Mouse (Mus musculus): ENCODE results near the gene Asb2.

DNA sequence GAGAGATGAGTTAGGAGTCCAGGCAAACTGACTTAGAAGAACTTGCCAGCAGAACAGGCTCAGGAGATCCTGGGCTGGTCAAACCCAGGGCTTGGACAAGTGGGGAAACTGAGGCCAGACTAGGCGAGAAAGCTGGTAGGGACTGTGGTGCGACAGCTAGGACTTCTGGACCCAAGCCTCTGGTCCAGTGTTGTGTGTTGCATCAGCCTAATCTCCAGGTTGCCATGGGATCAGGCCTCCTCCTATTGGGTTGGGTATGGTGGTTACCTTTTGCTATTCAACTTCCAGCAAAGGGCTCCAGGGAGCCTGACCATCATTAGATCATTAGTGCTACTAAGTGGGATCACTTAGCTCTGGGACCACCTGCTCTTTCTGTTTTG lies 33.5 kb upstream of the Asb2 start:
- TF ChIP-seq CTCF (IDR thresholded peaks at IDR 0.05; ENCODE audit: low read depth) (no peak), EP300 (IDR thresholded peaks at IDR 0.05; ENCODE audit: low read depth) (no peak)
